Mouse (Mus musculus) right cerebral cortex, postnatal 4 days (tissue): Measurements from ENCODE around the gene Adm2.

Source experiments
- DNase-seq: peaks from one replicate; pipeline ENCODE4 v3.0.0-alpha.2; 2022

The Adm2 gene

DNA sequence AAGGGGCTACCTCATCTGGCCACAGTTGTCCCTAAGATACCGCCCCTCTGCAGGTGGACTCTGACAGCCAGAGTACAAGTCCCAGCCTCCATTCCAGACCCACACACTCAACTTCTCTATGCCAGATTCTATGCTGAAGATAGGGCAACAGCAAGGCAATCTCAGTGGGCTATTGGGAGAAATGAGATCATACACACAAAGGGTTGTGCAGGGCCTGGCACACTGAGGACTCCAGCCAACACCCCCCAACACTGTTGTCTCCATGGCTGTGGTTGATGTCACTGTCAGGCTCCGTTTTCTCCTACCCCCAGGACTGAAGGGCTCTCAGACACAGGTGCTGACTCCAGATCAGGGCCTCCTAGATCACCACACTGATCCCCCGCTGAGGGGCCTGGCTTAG, 8.4 kb upstream of the Adm2 start:
- DNase-seq: no peak

DNA sequence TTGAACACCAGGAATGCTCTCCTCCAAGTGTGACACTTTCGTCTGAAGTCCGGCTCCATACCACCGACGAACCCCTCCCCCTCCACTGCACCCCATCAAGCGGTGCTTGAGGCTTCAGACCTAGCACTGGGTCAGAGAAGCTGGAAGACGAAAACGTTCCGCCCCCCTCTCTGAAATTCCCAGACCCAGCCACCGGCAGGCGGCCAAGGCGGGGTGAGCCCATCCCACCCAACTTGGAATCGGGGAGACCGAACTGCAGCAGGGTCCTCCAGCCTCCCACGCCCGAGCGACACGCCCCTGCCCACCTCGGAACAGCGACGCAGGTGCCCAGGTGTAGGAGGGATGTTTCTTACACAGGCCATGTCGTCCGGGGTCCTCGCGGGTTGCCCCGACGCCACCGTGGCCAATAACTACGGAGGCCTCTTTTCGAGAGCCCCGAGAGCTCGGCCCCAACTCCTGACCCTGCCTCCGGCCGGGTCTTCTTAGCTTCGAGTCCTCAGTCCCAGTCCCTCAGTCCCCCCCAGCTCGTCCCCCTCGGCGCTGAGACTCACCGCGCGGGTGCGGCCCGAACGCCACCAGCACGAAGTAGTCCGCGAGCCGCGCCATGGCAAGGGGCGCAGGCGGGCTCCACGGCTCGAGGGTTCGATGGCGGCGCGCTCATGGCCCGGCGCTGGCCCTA, 7.9 kb upstream of the Adm2 start:
- DNase-seq: peak; percentile 52

DNA sequence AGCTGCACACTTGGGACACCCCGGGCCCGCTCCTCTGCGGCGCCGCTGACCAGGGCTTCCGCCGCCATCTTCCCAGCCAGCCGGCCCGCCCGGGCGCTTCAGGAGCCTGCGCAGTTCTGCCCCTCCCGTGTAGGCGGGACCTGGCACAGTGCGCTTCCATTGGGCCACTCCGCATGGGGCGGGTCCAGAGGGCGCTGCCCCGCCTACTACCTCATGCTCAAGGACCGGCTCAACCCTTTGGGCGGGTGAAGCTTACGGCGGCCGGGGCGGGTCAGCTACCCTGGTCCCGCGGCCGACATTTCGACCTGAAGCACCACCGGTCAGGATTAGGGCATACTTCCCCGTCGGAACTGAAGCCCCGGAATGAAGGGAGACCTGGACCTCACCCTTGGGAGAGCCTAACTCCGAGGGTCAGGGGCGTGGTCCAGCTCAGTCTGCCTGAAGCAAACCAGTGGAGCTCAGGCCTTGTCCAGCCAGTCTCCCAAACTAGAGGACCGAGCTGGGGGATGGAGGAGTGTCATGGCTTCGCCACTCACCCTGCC, 7.3 kb upstream of the Adm2 start, which contains the start of gene Sbf1:
Gene Sbf1, minus strand, starts transcription at position 122 of the 542 bp plus-strand sequence.
- DNase-seq: peak; percentile 95

DNA sequence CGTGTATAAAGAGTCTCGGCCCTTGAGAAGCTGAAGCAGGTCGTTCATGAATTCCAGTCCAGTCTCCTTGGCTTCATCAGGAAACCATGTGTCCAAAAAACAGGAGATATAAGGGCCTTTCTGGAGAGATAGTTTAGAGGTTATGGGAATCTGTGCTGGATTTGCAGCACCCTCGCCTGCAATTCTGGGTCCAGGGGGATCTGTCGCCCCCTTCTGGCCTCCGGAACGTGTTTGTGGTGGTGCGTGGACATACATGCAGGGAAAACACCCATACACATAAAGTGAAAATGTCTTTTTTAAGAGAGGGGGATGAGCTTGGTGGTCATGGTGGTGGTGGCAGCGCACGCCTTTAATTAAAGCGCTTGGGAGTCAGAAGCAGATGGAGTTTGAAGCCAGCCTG, 6.4 kb upstream of the Adm2 start:
- no peak for DNase-seq

DNA sequence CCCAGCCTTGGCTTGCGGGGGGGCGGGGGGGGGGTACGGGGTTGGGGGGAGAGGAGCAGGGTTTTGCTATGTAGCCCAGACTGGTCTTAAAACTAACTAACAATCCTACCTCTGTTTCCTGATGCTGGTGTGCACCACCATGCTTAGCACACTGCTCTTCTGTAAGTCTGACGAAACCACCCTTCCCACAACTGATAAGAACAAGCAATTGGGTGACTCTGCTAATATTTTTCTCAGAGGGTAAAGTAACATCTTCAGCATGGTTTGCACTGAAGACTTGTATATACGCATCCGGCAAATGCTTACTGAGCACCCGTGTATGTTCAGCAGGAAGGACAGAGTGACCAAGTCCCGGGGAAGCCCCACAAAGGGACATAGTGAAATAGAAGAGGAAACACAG, 1.3 kb upstream of the Adm2 start:
- DNase-seq: no peak

DNA sequence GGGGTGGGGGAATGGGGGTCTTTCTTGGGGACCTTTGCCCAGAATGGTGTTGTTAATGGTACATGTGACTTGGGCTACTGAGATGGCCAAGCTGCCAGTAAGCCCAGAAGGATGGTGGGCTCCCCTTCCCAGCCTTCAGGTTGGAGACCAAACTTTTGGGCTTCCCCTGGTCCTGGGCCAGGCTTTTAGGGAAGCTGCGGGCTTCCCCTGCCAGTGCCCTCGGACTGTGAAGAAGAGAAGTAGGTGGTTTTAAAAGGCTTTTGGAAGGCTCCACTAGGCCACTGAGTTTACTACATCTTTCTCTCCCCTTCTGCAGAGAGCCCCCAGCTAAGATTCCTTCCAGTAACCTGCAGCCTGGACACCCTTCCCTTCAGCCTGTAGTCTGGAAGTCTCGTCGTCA, 1.1 kb downstream of the Adm2 start:
- no peak for DNase-seq

DNA sequence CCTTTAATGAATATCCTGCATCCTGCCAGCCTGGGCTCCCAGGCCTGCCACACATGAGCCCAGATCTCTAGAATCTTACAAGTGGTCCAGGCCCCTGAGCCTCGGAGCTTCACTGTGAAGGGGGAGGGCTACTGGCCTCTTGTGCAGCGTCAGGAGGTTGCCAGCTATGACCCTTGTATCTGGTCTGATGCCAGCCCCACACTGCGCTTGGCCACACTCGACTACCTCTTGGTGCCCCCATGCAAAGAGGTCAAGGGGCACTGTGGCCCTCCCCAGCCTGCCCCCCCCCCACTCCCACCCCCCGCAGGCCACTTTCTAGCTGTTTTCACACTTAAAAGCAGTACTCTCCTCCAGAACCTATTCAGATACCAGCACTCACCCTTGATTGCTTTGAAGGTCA, 3.9 kb downstream of the Adm2 start:
- DNase-seq: no peak

DNA sequence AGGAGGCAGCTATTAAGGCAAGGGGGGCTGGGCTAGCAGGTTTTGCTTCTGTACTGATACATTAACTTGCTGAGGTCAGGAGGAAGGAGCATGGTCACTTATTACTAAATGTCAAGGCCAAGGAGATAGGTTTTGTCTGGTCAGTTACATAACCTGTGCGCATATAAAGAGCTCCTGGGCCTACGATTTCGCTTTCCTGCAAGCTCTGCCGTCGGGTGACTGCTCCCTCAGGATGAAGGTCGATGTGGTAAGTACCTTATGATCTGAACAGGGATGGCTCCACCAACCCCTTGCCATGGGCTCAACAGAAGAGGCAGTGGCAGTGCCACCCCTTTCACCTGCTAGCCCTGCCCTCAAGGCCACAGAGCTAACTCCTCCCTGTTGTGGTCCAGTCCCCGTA, 11.8 kb downstream of the Adm2 start, which contains the start of gene Miox:
Gene Miox, plus strand, starts transcription at position 128 of the 400 bp plus-strand sequence.
- no peak for DNase-seq

DNA sequence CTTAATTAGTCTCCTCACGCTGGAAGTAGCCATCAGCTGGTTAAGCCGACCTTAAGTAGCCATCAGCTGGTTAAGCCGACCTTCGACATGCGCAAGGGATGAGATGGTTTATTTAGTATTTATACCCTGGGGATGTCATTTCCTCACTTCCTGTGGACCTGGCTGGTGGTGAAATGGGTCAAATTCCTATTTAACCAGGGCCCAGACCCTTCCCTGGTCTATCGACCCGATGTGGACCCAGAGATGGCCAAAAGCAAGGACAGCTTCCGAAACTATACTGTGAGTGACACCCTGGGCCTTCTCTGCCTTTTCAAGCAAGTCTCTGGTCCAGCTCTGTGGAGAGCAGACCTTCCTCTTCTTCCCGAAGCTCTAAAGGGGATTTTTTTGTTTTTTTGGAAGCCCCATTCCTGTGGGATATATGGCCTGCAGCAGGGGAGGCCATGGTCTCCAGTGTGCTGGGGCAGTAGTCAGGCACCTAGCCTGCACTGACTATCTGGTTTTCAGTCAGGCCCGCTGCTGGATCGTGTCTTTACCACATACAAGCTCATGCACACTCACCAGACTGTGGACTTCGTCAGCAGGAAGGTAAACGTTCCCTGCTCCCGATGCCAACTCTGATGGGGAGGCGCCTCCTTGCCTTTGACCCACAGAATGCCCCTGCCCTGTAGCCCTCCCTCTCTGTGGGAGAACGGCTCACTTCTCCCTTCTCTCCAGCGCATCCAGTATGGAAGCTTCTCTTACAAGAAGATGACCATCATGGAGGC, 12.4 kb downstream of the Adm2 start:
- DNase-seq: no peak

DNA sequence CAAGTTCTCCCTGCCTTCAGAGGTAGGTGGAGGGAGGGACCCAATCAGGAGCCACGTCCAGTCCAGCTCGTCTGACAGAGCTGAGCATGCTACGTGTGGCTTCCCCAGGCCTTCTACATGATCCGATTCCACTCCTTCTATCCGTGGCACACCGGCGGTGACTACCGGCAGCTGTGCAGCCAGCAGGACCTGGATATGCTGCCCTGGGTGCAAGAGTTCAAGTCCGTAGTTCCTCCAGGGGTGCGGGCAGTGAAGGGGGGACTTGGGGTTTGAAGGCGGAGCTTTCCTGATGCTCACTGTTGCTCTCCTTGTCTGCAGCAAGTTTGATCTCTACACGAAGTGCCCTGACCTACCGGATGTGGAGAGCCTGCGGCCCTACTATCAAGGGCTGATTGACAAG, 13.9 kb downstream of the Adm2 start:
- DNase-seq: no peak

DNA sequence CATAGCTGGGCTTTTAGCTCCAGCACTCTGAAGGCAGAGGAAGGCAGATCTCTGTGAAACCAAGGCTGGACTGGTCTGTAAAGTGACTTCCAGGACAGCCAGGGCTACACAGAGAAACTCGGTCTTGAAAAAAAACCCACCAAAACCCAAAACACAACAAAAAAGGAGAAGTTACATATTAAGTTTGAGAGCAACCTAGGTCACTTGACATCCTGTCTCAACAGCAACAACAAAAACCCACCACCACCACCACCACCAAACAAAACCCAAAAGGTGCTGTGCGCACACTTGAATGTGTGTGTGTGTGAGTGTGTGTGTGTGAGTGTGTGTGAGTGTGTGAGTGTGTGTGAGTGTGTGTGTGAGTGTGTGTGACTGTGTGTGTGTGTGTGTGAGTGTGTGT, 17.2 kb downstream of the Adm2 start:
- no peak for DNase-seq

DNA sequence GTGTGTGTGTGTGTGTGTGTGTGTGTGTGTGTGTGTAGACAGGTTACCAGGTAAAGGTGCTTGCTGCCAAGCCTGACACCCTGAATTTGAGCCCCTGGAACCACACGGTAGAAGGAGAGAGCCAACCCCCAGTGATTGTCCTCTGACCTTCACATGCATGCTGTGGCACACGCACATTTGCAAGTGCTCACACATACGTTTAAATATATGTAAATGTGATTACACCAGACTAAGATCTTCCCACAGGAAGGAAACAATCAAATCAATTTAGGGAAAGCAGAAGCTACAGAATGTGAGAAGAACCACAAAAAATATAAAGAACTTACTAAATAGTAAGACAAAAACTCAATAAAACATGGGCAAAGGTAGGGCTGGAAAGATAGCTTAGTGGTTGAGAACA, 17.6 kb downstream of the Adm2 start:
- DNase-seq: no peak

DNA sequence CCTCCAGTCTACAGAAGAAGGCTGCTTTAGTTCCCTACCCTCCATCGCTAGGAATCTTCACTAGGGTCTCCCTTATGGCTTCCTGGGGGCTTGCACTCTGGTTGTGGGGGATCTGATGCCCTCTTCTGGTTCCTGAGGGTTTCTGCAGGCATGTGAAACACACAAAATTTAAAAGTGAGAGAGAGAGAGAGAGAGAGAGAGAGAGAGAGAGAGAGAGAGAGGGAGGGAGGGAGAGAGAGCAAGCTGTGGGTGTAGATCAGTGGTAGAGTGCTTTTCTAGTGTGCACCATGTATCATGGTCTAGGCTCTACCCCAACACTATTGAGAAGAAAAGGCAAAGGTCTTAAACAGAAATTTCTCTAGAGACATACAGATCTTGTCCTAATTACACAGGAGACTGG, 19.2 kb downstream of the Adm2 start:
- no peak for DNase-seq

DNA sequence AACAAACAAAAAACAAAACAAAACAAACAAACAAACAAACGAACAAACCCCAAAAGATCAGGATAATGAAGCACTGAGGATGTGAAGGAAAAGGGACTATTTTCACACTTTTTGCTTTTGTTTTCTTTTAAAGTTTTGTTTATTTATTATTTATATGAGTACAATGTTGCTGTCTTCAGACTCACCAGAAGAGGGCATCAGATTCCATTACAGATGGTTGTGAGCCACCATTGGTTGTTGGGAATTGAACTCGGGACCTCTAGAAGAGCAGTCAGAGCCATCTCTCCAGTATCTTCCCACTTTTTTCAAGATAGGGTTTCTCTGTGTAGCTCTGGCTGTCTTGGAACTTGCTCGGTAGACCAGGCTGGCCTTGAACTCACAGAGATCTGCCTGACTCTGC, 20.8 kb downstream of the Adm2 start:
- no peak for DNase-seq

DNA sequence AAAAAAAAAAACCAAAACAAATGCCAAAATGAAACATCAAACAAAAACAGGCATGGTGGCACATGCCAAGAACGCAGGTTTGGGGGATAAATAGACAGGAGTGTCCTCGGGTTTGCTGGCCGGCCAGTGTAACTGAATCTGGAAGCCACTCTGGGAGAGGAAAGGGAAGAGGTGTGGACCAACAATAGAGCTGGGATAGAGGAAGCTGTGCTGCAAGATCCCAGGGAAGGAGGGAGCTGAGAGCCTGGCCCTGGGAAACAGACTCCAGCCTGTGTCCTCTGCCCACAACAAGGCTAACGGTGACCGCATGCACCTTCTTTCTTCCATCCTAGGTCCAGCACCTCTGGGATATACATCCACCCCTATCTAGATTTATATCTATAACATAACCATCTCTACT, 27.9 kb downstream of the Adm2 start:
- no peak for DNase-seq

DNA sequence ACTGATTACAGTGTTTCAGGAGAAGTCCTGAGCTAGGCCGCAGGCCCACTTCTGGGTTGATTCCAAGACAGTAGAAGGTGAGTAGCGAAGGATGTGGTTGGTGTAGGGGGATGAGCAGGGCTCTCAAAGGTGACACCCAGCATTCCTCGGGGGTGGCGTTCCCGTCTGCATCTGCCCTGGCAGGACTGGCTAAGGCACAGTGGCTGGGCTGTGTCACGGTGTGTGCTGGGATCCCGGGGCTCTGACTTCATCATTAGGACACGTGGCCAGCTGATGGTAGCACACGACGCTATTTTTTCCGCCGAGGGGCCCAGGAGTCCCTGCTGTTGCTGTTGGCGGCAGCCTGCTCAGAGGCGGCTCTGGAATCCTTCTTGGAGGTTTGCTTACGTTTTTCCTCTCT, 28.8 kb downstream of the Adm2 start:
- no peak for DNase-seq

DNA sequence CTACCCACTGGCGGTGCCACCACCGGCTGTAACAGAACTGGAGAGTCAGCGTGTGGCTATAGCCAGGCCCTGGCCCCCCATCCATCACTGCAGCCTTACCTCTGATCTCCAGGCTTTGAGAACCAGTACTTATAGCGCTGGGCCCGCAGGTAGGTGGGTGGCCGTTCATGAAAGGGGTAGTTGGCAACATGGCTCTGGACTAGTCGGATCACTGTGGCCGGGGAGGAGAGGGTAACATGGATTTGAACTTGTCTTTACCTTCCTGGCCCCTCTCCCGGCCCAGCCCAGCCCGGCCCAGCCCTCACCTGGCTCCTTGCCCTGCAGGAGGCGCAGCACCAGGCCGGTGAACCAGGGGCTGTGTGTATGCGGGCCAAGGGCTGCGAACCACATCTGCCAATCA, 29.5 kb downstream of the Adm2 start:
- DNase-seq: no peak

DNA sequence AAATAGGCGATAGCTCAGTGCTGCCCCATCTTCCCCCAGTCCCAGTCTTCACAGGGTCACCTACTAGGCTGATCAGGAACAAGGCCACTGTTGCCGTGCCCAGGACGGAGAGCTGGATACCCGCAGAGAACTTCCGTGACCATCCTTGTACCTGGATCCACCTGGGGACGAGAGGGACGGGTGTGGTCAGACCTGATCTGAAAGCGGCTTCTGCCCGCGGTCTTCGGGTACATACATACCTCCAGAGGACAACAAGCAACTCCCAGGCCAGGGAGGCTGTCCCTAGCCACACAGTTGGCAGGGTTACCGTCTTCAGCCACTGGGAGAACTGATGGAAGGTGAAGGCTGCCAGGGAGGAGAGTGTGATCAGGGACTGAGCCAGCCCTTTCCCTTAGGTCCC, 30.3 kb downstream of the Adm2 start:
- DNase-seq: no peak

DNA sequence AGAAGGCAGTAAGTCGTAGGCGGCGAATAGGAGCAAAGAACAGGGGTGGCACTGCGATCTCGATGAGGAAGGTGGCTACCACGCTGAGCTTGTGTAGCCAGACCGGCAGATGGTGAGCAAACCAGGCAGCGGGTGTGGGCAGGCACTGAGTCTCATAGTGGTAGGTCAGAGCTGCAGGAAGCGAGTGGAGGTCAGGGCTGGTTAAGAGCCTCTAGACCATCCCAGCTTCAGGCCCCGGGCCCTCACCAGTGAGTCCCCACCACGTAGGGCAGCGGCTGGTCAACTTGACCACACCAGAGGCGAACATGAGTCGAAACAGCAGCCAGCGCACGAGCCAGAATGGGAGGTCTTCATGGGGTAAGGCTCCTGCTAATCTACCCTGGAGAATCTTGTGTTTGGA, 31.3 kb downstream of the Adm2 start:
- no peak for DNase-seq

DNA sequence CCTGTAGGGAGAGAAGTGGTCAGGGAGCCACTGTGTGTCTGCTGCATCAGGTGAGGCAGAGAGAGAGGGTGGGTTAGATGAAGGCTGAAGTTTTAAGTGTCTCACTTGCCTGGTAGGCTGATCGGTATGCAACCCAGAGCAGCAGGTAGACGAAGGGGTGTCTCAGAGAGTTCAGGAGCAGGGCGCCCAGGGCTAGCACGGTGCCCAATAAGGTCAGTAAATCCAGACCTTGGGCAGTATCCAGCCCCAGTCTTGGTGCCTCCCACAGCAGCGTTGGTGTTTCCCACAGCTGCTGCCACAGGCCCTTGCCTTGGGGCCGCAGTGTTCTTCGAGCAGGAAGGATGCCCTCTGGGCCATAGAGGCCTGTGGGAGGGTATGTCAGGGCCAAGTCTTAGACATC, 31.9 kb downstream of the Adm2 start:
- no peak for DNase-seq

DNA sequence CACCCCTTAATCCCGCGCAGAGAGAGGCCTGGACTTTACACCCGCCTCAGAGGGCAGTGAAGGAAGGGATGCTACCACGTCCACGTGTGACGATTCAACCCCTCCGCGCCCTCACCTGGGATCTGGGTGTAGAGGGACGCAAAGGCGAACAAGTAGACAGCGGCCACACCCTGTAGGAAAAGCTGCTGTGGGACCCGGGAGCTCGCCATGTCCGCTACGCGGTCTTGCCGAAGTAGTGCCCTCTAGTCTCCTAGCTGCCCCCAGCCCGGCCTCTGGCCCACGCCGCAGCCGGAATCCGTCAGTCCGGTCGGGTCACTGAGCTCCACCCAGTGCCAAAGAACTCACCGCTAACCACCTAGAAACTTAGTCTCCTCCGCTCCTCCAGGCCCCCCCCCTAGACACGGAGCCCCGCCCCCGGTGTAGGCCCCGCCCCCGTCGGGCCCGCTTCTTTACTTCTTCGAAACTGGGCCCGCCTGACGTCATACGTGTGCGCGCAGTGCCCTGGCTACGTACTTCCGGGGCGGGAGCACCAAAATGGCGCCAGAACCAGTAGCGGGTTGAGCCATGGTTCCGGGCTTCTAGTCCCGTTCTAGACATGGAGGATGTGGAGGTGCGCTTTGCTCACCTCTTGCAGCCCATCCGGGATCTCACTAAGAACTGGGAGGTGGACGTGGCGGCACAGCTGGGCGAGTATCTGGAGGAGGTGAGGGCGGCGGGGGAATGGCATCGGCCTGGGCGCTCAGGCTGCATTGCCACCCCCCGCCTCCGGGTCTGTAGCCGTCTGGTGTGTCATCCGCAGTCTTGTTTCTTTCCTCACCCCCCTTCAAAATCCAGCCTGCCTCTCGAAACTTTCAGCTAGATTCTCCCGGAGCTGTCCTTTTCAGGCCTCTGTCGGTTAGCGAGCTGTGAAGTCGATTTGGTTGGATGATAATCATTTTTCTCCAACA, 33.0 kb downstream of the Adm2 start, which contains the start of the genes Lmf2 and Ncaph2:
Gene Lmf2, minus strand, starts transcription at position 419 of the 947 bp plus-strand sequence.
Gene Ncaph2, plus strand, starts transcription at position 479 of the 947 bp plus-strand sequence.
- peak; percentile 95 for DNase-seq

DNA sequence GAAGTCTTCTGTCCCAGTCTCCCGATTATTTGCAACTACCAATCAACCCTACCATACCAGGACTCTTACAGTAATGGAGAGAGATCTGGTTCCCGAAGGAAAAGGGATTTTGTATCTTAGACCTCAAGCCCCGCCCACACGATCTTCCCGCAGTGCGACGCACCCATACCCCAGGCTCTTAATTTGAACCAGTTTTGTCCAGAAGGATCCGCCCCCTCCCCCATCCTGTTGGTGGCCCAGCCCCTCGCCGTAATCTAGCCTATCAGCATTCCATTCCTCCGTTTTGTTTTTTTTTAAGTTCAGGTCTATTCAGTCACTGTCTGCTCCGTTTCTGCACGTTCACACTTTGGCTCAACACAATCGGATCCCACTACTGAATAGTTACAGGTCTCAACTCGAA, 33.9 kb downstream of the Adm2 start:
- DNase-seq: peak; percentile 86

DNA sequence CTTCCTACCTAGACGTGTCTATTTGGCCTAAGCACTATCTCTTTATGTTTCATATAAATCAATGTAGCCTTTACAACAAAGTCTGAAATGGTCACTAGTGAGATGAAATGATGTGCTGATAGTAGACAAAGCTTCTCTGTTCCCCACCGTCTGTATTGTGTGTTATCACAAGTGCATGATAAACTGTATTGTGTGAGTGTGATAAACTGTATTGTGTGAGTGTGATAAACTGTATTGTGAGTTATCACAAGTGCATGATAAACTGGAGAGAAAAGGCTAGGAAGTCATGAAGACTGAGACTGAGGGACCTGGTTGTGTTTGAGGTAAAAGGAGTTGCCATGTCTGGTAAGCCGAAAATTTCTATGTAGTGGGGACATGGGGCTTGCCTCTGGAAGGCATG, 36.3 kb downstream of the Adm2 start:
- DNase-seq: no peak
